Mouse (Mus musculus) CD4-positive, CD25-positive, alpha-beta regulatory T cell, adult 2 months (primary cell): ENCODE data around the gene Etfb.

Experiments
- DNase-seq: peaks from one replicate; pipeline ENCODE4 v3.0.0-alpha.2; 2012; ENCODE audit warnings: low read depth, low spot score

Gene Etfb

DNA sequence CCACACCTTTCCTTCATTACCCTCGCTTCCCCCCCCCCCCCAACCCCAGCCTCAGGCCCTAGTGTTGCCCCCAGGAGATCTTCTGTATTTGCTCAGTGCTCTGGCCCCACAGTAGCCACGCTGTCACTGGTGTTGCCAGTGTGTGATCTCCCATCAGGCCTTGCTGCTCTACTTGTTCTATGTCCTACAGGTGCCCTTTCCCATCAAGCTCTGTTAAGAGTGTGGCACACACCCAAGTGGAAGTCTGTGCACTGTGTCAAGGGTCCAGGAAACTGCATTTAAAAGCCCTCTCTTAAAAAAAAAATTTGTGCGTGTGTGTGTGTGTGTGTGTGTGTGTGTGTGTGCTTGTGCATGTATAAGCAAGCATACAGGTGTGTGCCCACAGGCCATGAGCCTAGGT, 4.4 kb downstream of the Etfb start:
- no peak for DNase-seq

DNA sequence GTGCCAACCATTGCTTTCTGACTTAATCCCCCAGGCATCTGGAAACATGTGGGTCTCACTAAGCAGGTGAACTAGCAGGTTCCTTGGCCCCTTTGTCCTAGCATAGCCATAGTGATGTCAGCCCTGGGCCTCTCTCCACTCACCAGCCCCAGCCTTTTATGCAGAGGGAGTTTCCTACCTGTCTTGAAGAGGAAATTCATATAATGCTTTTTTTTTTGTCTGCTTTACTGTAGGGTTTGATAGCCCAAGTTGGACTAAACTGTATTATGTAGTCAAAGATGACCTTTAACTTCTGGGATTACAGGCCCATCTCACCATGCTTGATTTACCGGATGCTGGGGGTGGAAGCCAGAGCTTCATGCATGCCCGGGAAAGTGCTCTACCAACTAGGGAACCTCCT, 5.9 kb downstream of the Etfb start:
- DNase-seq, result no peak

DNA sequence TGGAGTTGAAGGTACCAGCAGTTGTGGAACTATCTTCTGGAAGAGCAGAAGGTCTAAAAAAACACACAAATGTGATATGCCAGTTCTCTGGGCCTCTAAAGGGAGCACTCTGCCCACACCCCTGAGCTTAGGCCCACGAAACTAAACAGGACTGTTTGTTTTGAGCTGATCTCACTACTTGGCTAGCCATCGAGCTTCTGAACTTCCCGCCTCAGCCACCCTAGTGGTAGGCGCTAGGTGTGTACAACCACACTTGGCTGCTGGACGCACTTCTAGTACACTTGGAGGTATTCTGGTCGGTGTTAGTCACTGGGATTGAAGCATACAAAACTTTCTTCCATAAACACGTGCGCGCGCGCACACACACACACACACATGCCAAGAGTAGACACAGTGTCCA, 7.8 kb downstream of the Etfb start:
- no peak for DNase-seq

DNA sequence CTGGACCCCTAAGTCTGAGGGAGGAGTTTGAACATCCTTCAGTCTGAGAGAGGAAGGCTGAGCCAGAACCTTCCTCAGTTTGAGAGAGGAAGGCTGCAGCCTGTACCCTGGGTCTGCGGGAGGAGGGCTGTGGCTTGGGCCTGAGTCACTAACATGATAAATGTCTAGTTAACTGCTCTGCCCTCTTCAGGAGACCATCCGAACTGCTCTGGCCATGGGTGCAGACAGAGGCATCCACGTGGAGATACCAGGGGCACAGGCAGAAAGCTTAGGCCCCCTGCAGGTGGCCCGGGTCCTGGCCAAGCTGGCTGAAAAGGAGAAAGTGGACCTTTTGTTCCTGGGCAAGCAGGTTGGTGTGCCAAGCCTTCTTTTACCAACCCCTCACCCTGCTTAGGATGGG, 8.7 kb downstream of the Etfb start:
- DNase-seq, result peak; percentile 47

DNA sequence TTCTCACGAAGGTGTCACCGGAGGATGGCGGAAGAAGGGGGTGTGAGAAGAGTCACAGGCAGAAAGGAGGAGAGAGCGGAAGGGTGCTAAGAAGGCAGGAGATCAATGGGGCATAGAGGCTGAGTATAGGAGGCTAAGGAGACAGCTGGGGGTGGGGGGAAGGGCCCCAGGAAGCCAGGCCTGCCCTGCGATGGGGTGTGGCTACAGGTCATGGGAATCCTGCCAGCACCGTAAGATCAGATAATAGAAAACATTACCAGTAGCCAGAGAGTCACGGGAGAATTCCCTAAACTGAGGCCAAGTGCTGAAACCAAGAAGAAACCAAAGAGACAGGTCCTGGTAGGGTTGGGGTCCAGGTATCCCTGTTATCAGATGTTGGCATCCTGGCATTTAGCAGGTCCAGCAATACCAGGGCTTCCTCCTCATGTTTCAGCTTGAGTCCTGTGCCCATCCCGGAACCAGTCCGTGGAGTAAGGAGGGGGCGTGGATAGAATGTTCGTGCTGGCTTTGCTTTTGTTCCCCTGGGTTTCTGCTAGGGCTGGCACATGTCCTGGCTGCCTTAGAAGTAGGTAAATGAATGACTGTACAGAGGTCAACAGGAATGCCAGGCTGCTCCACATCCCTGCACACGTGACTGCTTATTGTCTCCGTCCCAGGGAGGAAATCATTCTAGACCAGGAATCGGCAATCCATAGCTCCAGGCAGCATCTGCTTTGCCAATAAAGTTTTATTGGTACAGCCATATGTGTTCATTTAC, 9.9 kb downstream of the Etfb start:
- DNase-seq, result no peak

DNA sequence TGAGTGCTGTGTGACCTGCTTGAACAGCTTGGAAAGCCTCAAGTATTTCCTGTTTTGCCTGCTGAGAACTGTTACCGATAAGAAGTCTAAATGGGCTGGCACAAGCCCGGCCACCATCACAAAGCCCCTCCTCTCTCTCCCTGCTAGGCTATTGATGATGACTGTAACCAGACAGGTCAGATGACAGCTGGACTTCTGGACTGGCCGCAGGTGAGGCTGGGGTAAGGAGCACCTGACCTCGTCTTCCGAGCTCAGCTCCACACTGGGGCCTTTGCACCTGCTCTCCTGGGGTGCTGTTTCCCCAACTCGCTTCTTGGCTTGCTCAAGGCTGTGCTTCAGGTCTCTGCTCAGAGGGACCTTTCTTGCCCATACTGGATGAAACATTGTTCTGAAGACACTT, 10.5 kb downstream of the Etfb start:
- DNase-seq, result no peak

DNA sequence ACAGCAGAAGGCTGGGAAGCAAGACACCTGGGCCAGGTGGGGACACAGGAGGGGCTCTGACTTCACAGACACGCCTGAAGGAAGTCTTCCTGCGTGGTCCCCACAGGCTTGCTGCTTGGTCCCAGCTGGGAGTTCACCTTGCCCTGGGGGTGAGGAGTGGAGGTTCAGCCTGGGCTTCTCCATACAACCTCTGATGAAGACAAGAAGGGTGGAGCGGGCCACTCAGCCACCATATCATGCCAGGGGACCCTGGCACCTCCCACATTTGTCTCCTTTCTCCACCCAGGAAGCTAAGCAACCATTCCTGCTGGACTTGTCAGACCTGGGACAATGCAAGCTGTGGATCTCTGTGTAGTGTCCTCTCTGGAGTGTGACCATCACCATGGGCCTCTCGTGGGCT, 19.0 kb downstream of the Etfb start, which contains the start of gene Vsig10l:
Gene Vsig10l (plus strand): TSS at position 301 of the 400 bp plus-strand sequence.
- DNase-seq, result no peak

DNA sequence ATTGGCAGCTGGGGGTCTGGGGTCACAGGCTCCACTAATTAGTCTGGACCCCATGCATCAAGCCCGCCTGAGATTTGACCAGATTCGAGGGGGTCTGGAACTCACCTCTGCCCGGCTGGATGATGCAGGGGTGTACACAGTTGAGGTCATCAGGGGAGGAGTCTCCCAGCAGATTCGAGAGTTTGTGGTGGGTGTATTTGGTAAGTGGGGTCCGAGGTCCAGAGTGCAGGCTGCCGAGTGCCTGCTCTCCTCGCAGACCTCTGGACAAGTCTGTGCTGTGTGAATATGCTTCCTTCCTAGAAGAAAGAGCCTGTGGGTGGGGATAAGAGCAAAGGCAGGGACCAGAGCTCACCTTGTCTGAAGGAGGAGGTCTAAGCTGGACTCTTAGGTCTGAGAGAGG, 20.1 kb downstream of the Etfb start:
- DNase-seq, result no peak

DNA sequence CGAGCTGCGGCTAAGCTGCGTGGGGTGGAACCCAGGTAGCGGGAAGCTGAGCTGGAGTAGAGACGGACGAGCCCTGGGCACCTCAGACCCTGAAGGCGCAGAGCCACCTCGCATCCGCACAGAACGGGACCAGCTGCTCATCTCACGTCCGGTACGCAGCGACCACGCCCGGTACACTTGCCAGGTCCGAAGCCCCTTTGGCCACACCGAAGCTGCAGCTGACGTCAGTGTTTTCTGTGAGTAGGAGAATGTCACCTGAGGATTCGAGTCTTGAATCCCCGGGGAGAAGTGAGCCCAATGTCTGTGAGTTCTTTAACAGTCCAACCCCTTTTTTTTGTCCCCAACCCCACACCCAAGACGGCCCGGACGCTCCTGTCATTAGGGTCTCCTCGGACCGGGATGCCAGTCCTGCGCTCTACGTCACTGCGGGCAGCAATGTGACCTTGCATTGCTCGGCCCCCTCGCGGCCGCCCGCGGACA, 21.0 kb downstream of the Etfb start:
- peak; percentile 47 for DNase-seq

DNA sequence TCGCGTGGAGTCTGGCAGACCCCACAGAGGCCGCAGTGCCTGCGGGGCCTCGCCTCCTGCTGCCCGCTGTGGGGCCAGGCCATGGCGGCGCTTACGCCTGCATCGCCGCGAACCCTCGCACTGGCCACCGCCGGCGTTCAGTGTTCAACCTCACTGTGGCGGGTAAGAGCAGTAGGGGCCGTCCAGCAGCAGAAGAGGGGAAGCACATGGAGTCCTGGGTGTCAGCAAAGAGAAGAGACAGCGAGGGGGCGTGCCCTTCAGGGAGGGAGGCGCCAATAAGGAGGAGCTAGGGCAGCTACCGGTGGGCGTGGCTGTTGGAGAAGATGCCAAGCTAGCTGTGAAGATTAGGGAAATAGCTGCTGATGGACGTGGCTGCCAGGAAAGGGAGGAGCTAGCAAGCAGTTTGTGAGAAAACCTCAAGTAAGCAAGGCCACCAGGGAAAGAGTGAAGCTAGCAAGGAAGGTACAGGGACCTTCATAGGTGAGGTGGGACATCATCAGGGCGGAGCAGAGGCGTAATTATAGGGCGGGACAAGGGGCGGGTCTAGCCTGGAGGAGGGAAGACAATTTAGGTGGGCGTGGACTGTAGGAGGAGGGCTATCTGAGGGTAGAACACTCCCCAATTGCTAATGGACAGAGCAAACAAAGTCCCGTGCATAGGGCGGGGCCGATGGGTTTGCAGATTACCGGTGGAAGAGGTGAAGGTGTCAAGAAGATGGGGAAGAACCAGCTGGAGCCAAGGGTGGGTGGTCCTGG, 21.6 kb downstream of the Etfb start:
- peak; percentile 95 for DNase-seq

DNA sequence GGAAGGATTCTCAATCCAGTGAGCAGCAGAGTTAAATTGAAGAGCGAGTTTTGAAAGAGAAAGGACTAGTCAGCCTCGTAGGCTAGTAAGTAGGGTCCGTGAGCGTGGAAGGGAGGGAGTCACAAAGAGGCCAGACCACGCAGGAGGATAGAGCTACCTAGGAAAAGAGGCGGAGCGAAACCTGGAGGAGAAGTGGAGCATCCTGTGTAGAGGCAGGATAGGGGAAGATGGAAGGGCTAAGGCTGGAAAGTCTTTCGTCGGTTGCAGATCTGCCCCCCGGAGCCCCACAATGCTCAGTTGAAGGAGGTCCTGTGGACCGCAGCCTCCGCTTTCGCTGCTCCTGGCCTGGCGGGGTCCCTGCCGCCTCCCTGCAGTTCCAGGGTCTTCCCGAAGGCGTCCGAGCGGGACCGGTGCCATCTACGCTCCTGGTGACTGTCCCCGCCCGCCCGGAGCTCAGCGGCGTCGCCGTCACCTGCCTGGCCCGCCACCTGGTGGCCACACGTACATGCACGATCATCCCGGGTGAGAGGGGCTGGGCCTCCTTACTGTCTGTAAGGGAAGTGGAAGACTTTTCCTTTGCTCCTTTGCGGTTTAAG, 22.3 kb downstream of the Etfb start:
- peak; percentile 94 for DNase-seq

DNA sequence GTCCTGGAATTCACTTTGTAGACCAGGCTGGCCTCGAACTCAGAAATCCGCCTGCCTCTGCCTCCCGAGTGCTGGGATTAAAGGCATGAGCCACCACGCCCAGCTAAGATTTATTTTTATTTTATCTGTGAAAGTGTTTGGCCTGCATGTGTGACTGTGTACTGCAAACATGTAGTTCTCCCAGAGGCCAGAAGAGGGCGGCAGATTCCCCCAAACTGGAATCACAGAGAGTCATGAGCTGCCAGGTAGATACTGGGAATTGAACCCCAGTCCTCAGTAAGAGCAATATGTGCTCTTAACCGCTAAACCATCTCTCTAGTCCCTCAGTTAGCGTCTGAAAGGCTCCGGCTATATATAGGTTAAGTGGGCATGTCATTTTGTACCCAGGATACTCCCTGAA, 26.5 kb downstream of the Etfb start:
- peak; percentile 78 for DNase-seq

DNA sequence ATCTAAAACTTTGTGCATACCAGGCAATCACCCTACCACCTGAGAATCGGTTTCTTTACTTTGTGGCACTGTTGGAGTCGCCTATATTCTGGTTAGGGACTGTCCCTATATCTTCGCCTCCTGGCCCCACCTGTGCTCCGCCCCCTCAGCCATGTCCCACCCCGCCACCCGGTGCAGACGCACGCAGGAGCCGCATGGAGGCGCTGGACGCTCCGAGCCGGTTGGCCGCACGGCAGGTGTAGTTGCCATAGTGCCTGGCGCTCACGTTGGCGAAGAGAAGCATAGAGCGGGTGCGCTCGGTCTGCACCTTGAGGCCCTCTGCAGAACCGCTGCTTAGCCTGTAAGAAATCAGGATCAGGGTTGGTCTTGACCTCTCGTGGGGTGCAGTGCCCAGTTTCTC, 31.8 kb downstream of the Etfb start:
- DNase-seq, result peak; percentile 81

DNA sequence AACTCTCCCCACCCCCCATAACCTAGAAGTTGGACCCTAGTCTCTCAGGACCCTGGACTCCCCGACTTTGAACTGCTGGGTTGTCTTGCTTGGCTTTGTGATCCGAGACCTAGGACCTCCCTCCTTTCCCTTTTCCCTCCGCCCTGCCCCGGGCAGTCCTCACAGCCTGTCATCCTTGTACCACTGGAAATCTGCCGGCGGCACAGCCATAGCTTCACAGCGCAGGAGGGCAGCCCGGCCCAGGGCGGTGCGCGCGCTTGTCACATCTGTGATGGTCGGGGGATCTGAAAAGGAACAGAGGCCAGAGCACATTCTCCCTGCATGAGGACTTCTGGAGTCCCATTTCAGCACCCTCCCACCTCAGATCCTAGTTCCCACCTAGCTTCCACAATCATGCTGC, 32.5 kb downstream of the Etfb start:
- no peak for DNase-seq

DNA sequence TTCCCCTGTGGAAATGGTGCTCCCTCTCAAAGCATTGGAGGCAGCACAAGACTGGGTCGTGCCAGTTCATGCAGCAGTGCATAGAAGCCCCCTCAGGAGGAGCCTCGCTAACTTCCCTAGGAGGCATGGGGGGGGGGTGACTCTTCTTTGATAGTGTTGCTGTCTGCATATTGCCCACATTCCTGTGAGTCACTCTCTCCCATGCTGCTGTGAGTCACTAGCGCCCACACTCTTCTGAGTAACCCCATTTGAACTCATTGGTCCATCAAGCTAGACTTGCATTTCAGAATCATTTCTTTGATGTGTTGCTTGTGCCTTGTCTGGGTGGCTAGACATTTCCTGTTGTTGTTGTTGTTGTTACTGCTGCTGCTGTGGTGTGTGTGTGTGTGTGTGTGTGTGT, 37.3 kb downstream of the Etfb start:
- peak; percentile 70 for DNase-seq

DNA sequence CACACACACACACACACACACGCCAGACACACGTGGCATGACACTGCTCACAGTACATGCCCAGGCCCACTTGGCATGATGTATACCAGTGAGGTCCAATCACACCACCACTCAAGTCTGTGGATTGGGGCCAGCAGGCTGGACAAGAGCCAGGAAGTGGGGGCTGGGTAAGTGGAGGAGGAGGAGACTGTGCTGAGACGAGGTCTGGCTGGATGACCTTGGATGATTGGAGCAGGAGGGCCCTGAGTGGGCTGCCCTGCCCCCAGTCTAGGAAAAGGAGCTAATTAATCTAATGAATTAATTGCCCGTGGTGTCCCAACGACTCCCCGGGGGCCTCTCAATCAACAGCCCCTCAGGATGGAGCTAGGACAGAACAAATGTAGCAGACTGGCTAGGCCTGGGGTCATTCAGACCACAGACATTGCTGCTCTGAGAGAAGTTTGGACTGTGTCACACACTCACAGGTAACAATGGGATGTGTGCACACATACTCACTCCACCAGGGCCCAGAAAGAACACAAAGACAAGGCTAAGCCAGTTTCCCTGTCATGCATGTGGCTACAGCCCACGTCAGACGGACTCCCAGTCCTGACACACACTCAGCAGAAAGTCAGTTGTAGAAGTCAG, 38.3 kb downstream of the Etfb start:
- DNase-seq, result no peak

DNA sequence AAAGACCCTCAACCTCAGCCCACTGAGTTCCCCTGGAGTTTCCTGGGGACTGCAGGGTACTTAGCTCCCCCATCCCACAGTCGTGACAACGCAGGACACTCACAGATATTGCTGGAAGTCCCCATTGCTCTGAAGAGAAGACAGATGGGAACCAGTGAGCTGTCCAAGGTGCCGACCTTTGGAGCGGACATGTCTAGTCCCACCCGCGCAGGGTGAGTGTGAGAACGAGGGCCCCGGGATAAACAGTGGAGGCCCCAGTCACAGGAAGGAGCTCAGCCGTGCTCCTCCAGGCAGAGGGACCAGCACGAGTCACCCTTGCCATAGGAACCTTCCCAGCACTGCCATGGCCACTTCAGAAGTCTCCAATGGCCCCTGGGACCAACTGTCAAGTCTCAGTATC, 39.4 kb downstream of the Etfb start:
- no peak for DNase-seq

DNA sequence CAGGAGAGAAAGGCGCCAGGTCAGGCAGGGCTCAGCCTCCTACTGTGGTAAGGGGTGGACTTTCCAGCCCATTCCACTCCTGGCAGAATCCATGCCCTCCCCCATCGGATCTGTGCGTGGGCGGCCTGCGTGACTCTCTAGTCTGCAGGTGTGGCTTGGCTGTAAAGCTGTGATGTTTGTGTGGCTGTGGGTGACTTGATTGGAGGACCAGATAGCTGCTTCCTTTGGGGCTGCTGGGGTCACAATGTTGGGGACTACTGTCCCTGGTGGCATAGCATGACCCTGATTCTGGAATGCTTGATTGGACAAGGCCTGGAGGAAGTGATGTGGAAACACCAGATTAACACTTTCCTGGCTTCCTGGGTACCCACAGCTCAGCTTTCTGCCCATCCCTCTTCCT, 44.8 kb downstream of the Etfb start:
- DNase-seq, result no peak

DNA sequence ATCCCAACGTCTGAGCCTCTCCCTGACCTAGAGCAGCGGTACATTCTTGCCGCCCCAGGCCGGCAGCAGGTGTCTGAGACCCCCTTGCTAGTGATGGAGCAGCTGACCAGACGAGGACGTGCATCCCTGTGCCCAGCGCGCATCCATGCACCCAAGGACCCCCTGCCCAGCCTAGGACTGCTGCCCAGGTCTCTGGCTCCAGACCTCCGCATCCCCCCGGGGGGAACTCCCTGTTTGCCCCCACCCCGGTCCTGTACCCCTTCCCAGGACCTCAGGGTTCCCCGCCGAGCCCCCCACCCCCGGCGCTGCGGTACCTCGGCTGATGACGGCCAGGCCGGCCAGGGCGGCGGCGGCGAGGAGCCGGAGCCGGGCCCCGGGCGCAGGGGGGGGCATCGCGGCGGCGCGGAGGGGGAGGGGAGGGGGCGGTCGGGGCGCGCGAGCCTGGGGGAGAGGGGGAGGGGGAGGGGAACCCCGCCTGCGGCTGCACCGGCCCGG, 45.8 kb downstream of the Etfb start, which contains the start of gene Iglon5:
Gene Iglon5 (minus strand): TSS at position 445 of the 495 bp plus-strand sequence.
- no peak for DNase-seq

DNA sequence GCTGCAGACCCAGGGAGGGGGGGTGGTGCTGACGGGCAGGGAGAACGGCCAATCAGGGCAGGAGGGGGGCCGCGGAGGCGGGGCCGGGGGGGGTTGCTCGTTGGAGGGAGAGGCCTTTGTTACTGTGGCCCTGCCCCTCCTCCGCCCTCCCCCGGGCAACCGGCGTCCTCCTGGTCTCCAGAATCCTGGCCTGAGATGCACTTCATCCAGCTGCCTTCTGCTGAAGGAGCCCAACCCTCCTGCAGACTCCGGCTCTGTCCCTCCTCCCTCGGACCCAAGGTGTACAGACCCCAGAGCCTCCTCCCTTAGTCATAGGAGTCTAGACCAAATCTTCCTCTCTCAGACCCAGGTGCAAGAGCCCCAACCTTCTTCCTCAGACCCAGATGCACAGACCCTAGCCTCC, 46.3 kb downstream of the Etfb start:
- no peak for DNase-seq

DNA sequence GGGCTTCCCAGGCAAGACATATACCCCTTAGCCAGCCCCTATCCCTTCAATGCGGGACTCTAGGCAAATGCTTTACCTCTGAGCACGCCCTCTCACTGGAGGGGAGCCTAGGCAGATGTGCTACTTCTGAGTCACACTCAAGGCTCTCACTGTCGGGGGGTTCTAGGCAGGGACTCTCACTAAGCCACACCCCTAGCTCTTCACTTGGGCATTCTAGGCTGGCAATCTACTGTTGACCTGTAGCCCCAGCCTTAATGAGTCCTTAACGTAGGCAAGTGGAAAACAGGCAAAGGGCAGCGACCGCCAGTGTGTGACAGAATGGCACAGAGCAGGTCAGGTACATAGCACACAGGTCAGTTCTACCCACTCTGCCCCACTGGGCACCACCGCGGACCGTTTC, 47.0 kb downstream of the Etfb start:
- no peak for DNase-seq
